Mouse (Mus musculus): Measurements from ENCODE around the gene Chfr.
A peak's percentile ranks its signal among the peaks of the same experiment; 100 is the strongest.

The Chfr gene

DNA sequence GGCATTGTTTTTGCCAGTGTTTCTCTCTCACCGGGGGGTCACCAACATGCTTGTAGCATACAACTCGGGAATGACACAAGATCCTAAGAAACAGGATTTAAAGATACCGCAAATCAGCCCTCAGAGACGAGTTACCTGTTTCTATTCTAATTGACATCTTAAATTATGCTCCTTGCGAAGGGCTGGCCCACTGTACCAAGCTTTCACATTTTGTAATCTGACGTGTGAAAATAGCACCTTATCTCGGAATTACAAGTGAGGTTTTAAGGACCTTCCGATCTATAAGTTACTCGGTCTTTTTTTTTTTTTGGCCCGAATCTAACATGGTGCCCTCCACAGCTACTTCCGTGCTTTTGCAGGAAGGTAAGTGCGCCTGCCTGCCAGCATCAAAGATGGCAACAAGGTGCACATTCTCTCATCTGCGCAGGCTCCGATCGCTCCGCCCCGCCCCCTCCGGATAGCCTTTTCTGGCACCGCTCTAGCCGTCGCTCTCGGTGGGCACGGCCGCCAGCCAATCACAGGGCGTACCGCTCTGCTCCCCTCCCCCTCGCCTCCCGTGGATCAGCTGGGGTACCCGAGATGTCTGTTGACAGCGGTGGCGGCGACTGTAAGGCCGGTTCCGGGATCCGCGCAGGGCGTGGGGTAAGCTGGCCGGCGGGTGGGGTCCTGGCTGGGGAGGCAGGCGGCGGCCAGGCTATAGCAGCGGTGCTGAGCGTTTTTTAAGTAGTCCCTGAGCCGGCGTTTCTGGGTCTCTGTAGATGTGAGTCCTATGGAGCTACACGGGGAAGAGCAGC, at the start of gene Chfr:
Gene Chfr (plus strand): TSS at position 550 of the 794 bp plus-strand sequence.
- DNase-seq (ENCODE audit: extremely low read depth, insufficient read length, low spot score) = peak; percentile 98

- no peak for DNase-seq (ENCODE audit: extremely low read depth, insufficient read length, low spot score)
Measured at GRCm38 (mm10) chr5:110086161-110086866, 49.3 kb upstream of the Chfr start.

DNA sequence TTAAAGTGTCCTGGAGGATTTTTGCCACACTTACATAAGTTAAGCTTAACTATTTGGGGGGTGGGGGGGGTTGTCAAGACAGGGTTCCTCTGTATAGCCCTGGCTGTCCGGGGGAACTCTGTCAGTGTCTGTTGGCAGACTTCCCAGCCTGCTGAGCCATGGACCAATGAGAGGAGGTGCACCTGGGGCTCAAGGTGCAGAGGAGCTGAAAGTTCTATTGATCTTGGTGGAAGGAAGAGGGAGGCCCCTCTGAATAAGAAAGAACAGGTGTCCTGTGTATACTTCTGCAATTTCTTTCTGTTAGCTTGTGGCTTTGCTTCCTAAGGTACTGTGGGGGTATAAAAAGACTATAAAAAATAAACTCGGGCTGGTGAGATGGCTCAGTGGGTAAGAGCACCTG, 44.1 kb upstream of the Chfr start:
- DNase-seq (ENCODE audit: extremely low read depth, insufficient read length, low spot score) = no peak

DNA sequence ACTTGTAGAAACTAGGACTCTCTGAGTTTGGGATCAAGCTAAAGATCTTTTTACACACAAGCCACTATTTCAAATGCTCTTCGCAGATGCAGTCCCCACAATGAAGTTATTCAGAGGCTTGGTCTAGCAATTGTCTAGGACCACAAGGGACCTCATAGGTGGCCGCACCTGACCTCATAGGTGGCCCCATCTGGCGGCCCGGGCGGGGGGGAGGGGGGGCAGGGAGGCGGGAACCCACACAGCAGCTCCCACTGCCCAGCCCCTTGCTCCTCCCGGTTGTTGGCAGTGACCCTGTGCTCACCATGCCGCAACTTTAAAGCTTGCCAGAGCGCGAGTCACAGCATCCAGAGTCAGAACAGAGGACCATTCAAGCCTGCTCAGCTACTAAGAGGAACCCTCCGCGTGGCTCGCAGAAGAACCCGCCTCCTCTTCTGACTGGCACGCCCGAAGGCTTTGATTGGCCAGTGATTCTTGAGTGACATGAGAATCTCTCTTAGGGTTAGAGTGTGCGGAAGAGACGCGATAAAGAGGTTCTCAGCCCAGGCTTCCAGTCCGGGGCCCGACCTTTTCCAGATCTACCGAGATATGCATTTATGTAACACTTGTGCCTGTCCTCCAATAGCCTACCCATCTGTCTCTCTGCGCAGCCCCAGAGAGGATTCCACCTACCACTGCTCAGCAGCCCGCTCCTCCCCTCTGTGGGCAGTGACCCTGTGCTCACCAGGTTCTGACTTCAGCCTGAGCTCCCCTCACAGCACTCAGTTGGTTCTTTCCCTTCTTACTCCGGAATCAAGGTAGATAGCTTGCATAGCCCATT, 41.4 kb upstream of the Chfr start, which contains the start of gene Gm35315:
Gene Gm35315 (minus strand): TSS at position 391 of the 817 bp plus-strand sequence.
- peak; percentile 80 for DNase-seq (ENCODE audit: extremely low read depth, insufficient read length, low spot score)

DNA sequence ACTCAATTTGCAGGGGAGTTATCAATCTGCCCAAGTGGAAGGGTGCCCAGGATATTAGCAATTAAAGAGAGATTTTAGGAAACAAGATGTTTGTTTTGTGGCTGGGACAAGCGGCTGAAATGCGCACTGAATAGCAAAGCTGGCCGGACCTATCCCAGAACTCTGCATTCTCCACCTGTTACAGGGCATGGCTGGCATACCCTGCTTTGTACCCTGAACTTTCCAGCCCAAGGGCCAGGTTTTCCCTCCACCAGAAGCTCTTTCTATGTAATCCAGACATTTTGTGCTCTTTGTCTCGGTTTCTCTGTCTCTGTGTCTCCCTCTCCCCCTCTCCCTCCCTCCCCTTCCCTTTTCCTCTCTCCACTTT, 40.8 kb upstream of the Chfr start:
- DNase-seq (ENCODE audit: extremely low read depth, insufficient read length, low spot score) = no peak

DNA sequence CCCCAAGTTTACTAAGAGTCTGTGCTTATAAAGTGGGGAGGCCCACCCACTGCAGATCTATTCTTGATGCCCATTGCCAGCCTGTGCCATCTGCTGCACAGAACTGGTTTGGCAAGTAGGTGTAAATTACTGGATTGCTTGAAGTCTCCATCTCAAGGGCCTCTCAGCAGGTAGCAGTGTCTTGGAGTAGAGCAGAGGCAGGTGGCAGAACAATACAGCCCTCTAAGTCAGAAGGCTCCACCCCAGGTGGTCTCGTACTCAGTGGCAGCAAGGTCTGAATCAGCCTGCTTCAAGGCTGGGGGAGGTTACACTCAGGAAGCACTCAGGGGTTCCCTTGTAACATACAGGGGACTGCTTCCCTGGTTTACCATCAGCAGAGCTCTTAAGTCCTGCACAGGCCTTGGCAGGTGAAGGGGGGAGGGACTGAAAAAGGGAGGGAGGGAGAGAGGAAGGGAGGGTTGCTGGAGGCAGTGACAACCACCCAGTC, 36.6 kb upstream of the Chfr start:
- DNase-seq (ENCODE audit: extremely low read depth, insufficient read length, low spot score) = no peak

GRCm38 (mm10) chr5:110099656-110100580, 35.7 kb upstream of the Chfr start, which contains the start of gene Plcxd1:
TSS of gene Plcxd1 (plus strand) at chr5:110099969.
- DNase-seq (ENCODE audit: extremely low read depth, insufficient read length, low spot score) = peak; percentile 14

DNA sequence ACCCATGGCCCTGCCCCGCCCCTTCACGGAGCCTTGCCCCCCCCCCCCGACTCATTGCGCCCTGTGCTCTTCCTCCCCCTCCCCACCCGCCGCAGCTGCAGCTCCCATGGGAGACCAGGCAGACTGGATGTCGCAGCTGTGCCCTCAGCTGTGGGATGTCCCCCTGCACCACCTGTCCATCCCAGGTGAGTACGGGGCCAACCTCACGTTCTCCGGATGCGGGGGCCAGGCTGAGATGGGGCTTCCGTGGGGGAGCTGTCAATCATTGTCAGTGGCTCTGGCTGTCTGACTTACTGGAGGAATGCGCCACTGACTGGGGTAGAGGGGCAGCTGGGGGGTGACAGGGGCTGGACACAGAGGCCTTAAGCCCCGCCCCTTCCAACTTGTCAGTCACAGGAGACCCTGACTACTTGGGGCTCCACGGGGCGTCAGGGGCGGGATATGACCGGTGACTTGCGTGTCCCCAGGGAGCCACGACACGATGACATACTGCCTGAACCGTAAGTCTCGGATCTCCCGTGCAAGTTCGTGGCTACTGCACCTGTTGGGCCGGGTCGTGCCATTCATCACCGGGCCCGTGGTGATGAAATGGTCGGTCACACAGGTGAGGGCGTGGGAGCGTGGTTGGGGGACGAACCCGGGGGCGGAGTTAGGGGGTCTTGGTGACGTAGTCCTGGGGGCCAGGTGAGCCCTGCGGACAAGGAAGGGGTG, 34.6 kb upstream of the Chfr start:
- peak; percentile 31 for DNase-seq (ENCODE audit: extremely low read depth, insufficient read length, low spot score)

GRCm38 (mm10) chr5:110101716-110102347, 33.8 kb upstream of the Chfr start:
- peak; percentile 23 for DNase-seq (ENCODE audit: extremely low read depth, insufficient read length, low spot score)

- no peak for DNase-seq (ENCODE audit: extremely low read depth, insufficient read length, low spot score)
Measured at GRCm38 (mm10) chr5:110102429-110102828, 33.2 kb upstream of the Chfr start.

- no peak for DNase-seq (ENCODE audit: extremely low read depth, insufficient read length, low spot score)
Measured at GRCm38 (mm10) chr5:110102853-110103625, 32.6 kb upstream of the Chfr start.

DNA sequence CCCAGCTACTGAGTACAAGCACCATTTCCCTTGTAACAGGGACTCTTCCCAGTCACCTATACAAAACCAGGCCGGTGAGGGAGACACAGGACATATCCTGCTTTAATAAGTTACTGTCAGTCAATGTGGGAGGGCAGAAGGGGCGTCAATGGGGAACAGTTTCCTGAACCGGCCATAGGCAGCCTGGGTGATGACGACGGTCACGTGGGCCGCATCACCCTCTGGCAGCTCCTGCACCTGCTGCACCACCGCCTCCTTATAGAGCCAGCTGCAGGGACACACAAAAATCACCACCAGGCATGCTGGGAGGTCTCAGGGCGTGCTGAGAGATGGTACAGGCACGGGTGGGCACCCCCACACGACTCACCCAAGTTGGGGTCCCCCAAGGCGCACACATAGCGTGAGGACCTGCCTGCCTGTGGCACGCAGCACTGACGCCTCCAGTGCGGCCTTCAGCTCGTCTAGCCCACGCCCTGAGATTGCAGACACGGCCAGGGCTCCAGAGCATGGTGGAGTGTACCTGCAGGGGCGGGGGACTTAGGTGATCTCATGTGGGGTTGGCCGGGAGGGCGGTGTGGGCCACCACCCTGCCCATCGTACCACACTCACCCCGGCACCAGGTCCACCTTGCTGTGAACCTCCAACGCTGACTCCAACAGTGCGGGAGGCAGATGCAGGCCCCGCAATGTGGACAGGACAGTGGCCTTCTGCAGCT, 31.6 kb upstream of the Chfr start:
- peak; percentile 13 for DNase-seq (ENCODE audit: extremely low read depth, insufficient read length, low spot score)

GRCm38 (mm10) chr5:110104616-110105380, 30.8 kb upstream of the Chfr start:
- DNase-seq (ENCODE audit: extremely low read depth, insufficient read length, low spot score) = no peak

GRCm38 (mm10) chr5:110106140-110106871, 29.3 kb upstream of the Chfr start:
- no peak for DNase-seq (ENCODE audit: extremely low read depth, insufficient read length, low spot score)

- no peak for DNase-seq (ENCODE audit: extremely low read depth, insufficient read length, low spot score)
Measured at GRCm38 (mm10) chr5:110106901-110107564, 28.6 kb upstream of the Chfr start.

All from 3134 (cell line).